Mouse (Mus musculus) ovary, adult 10 weeks (tissue): ENCODE results near the gene 4933402J07Rik. TPM values are rescaled to one million over a fixed set of nuclear protein-coding genes. Genes with fewer than 3 reads are reported as not detected.

Experiments
- polyA plus RNA-seq: library from polyadenylated mRNA; stranded (reverse); fragments of 350-450 nt; fragmentation: Illumina TruSeq; extraction: RNeasy Lipid Tissue Mini Kit (QIAGEN cat#74804); gene quantifications from one replicate; pipeline ENCODE4 v1.2.3, GENCODE M21; 2014

4933402J07Rik gene
- not detected for polyA plus RNA-seq

GRCm38 (mm10) chr8:87563553-87563952 is at the start of gene 4933402J07Rik:
TSS of gene 4933402J07Rik (plus strand) at chr8:87563853.

Other genes starting within 250 kb of the 4933402J07Rik start
- gene Cbln1, start 91.2 kb upstream of the 4933402J07Rik start, polyA plus RNA-seq: not detected